Mouse (Mus musculus) neural tube, embryonic 14.5 days (tissue): ENCODE data around the gene Rsad2. TPM values are rescaled to one million over a fixed set of nuclear protein-coding genes. Genes with fewer than 3 reads are reported as not detected.
"Not testable (repeated sequence)": the region's sequence is repeated elsewhere in the genome, so short reads cannot be mapped to it uniquely, and the experiment has no call there.

Source experiments
- ATAC-seq: fragments of 200-750 bp; cut with Nextera tagmentation; 2 replicates; pipeline ENCODE4 v1.8.0; 2017; ENCODE audit warnings: low read depth, mild to moderate bottlenecking, moderate TSS enrichment, moderate library complexity
- H3K27ac ChIP-seq: fragments of 300-500 bp; sonication (generic); 2 replicates; pipeline ENCODE4 v1.5.1; 2014; ENCODE audit warnings: low read depth, mild to moderate bottlenecking, control low read depth, low read length, moderate library complexity, mixed read lengths
- H3K27me3 ChIP-seq: fragments of 300-500 bp; sonication (generic); 2 replicates; pipeline ENCODE4 v1.6.1; 2014; ENCODE audit warnings: low read length; ENCODE audit not compliant: control insufficient read depth, insufficient read depth
- H3K36me3 ChIP-seq: fragments of 300-500 bp; sonication (generic); 2 replicates; pipeline ENCODE4 v1.6.1; 2014; ENCODE audit warnings: low read length, mixed read lengths; ENCODE audit not compliant: control insufficient read depth, insufficient read depth
- H3K4me1 ChIP-seq: fragments of 300-500 bp; sonication (generic); 2 replicates; pipeline ENCODE4 v1.6.1; 2014; ENCODE audit warnings: low read length; ENCODE audit not compliant: control insufficient read depth, insufficient read depth
- H3K4me2 ChIP-seq: fragments of 300-500 bp; sonication (generic); 2 replicates; pipeline ENCODE4 v1.6.1; 2014; ENCODE audit warnings: mild to moderate bottlenecking, low read depth, low read length, control low read depth
- H3K4me3 ChIP-seq: fragments of 300-500 bp; sonication (generic); 2 replicates; pipeline ENCODE4 v1.5.1; 2014; ENCODE audit warnings: low read depth, low read length, control low read depth, mixed read lengths
- H3K9ac ChIP-seq: fragments of 300-500 bp; sonication (generic); replicated peaks from 2 replicates; pipeline ENCODE4 v1.6.1; 2014; ENCODE audit warnings: low read depth, mild to moderate bottlenecking, control low read depth, low read length, mixed read lengths
- H3K9me3 ChIP-seq: fragments of 300-500 bp; sonication (generic); 2 replicates; pipeline ENCODE4 v1.6.1; 2016; ENCODE audit warnings: low read length; ENCODE audit not compliant: control insufficient read depth
- WGBS: fragments of 180-500 bp; shearing (Covaris S2); extraction: QIAGEN DNeasy Blood & Tissue Kit; methylation state at CpG from one replicate; pipeline ENCODE4 v1.1.7; 2014; 5-methylcytosine and 5-hydroxymethylcytosine counted together
- polyA plus RNA-seq: library from polyadenylated mRNA; unstranded; fragments of >200 nt; fragmentation: Nextera tagmentation; extraction: Ambion mirVana; gene quantifications from 2 replicates; pipeline ENCODE4 v1.2.1, GENCODE M21; 2014

Gene Rsad2
- polyA plus RNA-seq, 1 experiment from 2014 or later = 0.21 TPM

DNA sequence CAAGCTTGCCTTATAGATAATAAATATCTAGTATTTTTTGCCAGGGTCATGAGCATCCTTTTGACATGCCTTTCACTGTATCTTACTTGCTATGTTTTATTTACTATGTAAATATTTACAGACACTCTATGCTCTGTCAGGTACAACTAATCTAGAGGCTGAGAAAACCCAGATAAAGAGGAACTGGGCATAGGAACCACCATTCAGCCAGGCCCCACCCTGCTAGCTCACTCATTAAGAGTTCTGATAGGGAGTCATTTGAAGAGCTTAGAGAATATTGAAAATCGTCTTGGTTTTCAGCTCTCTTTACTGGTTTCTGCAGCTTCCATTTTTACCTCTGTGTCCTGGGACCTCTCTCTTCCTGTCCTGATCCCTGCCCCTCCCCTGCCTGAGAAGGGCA is 5.1 kb downstream of the Rsad2 start:
- H3K4me3 ChIP-seq = no peak overlapping the region
- H3K27me3 ChIP-seq = no peaks in the 10 kb centered on the region
- no peaks in the 10 kb centered on the region for H3K4me1 ChIP-seq
- H3K9ac ChIP-seq = no peak overlapping the region
- 64% methylated on average over 1 of the region's 1 CpGs for WGBS
- no peak overlapping the region for H3K4me2 ChIP-seq
- no peak for ATAC-seq
- H3K9me3 ChIP-seq = no peaks in the 10 kb centered on the region
- H3K27ac ChIP-seq = no peak overlapping the region
- no peaks in the 10 kb centered on the region for H3K36me3 ChIP-seq

DNA sequence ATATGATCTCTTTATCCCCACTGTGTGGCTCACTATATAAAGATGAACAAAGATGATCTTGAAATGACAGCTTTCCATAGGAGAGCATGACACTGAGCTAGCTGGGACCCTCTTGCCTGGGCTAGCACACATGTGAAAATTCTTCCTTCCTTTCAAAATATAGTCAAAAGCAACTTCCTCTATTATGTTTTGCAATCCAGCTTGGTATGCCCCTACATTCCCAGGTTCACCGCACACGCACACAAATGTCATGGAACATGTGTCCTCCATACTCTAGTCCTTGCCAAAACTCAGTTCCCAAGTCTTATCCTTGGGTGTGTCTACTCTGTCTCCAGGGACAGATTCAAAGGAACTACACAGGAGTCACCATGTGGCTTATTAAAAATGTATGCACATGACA is 6.8 kb downstream of the Rsad2 start:
- Histone ChIP-seq H3K36me3 (no peaks in the 10 kb centered on the region), H3K4me2 (no peak overlapping the region), H3K9ac (no peak overlapping the region), H3K9me3 (no peaks in the 10 kb centered on the region), H3K4me1 (no peaks in the 10 kb centered on the region), H3K27ac (no peak overlapping the region), H3K27me3 (no peaks in the 10 kb centered on the region), H3K4me3 (no peak overlapping the region)
- no peak for ATAC-seq
- WGBS = 95% methylated on average over 2 of the region's 2 CpGs

DNA sequence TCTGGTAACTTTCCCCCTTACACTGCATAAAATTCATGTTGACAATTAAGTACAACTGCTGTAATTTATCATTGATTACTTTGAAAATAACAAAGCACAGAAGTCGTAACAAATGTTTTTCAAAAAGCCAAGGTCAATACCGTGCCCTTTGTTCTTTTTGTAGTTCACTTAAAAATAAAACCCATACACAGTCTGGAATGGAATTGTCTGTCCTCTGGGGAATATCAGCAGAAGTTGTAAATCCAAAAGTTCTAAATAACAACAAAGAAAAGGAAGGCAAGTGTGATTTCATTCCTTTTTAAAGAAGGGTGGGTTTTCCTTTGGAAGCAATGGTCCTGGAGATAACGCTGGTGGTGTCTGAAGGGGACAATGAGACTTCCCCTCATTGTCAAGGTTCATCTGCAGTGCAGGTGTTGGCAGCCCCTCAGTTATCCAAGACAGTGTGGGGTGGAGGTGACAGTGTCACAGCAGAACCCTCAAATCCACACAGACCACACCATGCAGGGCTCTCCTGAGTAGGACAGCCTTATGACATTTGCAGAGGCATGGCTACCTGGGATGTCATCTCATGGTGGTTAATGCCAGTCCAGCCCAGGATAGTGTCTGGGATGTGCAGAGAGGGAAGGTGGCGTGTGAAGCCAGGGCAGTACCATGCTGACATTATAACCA is 9.7 kb downstream of the Rsad2 start:
- Histone ChIP-seq H3K36me3 (no peaks in the 10 kb centered on the region), H3K9me3 (no peaks in the 10 kb centered on the region), H3K27ac (no peak overlapping the region), H3K4me1 (no peaks in the 10 kb centered on the region), H3K4me3 (no peak overlapping the region), H3K9ac (no peak overlapping the region), H3K27me3 (no peaks in the 10 kb centered on the region), H3K4me2 (no peak overlapping the region)
- no peak for ATAC-seq
- WGBS = 87% methylated on average over 4 of the region's 4 CpGs

DNA sequence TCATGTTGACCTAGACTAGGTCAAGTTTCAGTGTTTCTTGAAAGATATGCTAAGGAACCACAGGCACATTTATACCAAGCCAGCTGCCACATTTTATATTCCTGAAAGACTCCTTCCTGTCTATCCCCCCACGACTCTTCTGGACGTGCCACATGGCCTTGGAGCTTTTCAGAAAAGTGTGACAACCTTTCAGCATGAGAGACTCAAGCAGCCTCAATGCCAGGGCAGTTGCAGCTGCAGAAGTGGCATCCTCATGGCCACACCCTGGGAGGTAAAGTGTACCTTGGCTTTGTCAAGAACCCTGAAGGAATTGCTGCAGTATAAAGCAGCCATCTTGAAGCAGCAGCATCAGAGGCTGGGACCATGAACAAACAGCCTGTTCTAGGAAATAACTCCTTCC is 11.7 kb downstream of the Rsad2 start:
- Histone ChIP-seq H3K9me3 (no peaks in the 10 kb centered on the region), H3K36me3 (no peaks in the 10 kb centered on the region), H3K4me1 (no peaks in the 10 kb centered on the region), H3K4me2 (no peak overlapping the region), H3K4me3 (no peak overlapping the region), H3K27me3 (no peaks in the 10 kb centered on the region), H3K27ac (no peak overlapping the region), H3K9ac (no peak overlapping the region)
- 92% methylated on average over 2 of the region's 2 CpGs for WGBS
- no peak for ATAC-seq

DNA sequence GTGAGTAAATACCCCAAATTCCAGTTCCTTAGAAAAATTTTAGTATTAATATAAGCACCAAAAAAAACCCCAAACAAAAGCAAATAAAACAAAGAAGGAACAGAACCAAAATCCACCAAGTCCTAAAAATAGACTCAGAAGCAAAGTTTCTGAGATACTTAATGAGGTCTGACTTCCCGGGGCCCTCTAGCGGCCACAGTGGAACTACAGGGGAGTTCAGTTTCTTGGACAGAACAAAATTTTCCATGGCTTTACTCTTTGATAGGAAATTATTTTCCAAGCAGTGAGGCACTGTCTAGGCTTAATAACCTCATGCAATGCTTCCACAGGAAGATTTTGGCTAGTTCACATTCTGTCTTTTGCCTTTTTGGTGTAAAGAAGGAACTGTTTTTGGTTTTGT is 12.2 kb downstream of the Rsad2 start:
- no peak overlapping the region for H3K9ac ChIP-seq
- no peaks in the 10 kb centered on the region for H3K4me1 ChIP-seq
- H3K4me3 ChIP-seq = no peak overlapping the region
- 0% methylated on average over 2 of the region's 2 CpGs for WGBS
- no peaks in the 10 kb centered on the region for H3K27me3 ChIP-seq
- H3K27ac ChIP-seq = no peak overlapping the region
- H3K9me3 ChIP-seq = no peaks in the 10 kb centered on the region
- no peak overlapping the region for H3K4me2 ChIP-seq
- H3K36me3 ChIP-seq = no peaks in the 10 kb centered on the region
- no peak for ATAC-seq

GRCm38 (mm10) chr12:26439366-26439765 is 16.9 kb downstream of the Rsad2 start:
- Histone ChIP-seq H3K9ac (no peak overlapping the region), H3K9me3 (no peaks in the 10 kb centered on the region), H3K36me3 (no peaks in the 10 kb centered on the region), H3K27me3 (no peaks in the 10 kb centered on the region), H3K4me2 (no peak overlapping the region), H3K4me1 (no peaks in the 10 kb centered on the region), H3K27ac (no peak overlapping the region), H3K4me3 (no peak overlapping the region)
- 69% methylated on average over 3 of the region's 3 CpGs for WGBS
- ATAC-seq = no peak

DNA sequence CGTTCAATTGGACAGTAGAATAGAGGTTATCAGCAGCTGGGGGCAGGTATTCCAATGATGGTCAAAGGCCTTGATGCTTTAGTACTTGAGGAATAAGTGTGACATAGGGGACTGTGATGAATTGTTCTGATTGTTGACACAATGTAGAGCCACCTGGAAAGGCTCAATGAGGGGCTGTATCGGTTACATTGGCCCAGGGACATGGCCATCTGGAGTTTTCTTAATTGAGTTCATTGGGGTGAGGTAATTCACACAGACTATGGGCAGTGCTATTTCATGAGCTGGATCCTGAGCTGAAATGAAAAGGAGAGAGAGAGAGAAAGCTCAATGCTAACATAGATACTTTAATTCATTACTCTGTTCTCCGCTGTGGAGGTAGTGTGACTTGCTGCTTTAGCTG is 18.3 kb downstream of the Rsad2 start:
- Histone ChIP-seq H3K27ac (no peak overlapping the region), H3K9ac (no peak overlapping the region), H3K4me3 (no peak overlapping the region), H3K9me3 (no peaks in the 10 kb centered on the region), H3K36me3 (no peaks in the 10 kb centered on the region), H3K4me2 (no peak overlapping the region), H3K27me3 (no peaks in the 10 kb centered on the region), H3K4me1 (no peaks in the 10 kb centered on the region)
- 70% methylated on average over 3 of the region's 3 CpGs for WGBS
- no peak for ATAC-seq

DNA sequence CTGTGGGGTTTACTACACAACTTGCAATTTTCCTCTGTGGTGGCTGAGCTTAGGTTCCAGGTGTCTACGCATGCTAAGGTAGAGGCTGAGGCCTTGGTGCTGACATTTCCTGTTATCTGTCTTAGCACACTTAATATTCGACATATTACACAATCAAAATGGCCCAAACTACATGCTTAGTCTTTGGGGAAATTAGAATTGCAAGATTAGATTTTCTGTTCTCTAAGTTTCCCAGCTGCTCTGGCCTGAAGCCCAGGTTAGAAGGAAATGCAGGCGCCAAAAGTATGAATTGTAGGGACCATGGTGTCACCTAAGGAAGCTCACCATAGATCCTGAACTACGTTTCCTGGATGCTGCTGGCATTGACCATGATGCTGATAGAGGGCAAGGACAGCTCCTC is 19.9 kb downstream of the Rsad2 start:
- ATAC-seq = no peak
- no peak overlapping the region for H3K9ac ChIP-seq
- H3K4me2 ChIP-seq = no peak overlapping the region
- H3K4me1 ChIP-seq = no peaks in the 10 kb centered on the region
- H3K27me3 ChIP-seq = no peaks in the 10 kb centered on the region
- no peaks in the 10 kb centered on the region for H3K36me3 ChIP-seq
- WGBS = 89% methylated on average over 4 of the region's 4 CpGs
- H3K4me3 ChIP-seq = no peak overlapping the region
- H3K27ac ChIP-seq = no peak overlapping the region
- no peaks in the 10 kb centered on the region for H3K9me3 ChIP-seq

DNA sequence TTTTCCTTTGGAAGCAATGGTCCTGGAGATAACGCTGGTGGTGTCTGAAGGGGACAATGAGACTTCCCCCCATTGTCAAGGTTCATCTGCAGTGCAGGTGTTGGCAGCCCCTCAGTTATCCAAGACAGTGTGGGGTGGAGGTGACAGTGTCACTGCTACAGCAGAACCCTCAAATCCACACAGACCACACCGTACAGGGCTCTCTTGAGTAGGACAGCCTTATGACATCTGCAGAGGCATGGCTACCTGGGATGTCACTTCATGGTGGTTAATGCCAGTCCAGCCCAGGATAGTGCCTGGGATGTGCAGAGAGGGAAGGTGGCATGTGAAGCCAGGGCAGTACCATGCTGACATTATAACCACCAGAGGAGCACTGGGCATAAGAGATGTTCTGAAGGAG is 27.5 kb downstream of the Rsad2 start:
- H3K4me2 ChIP-seq, H3K27ac ChIP-seq, H3K27me3 ChIP-seq, H3K9me3 ChIP-seq, ATAC-seq, H3K36me3 ChIP-seq, H3K4me3 ChIP-seq, H3K4me1 ChIP-seq, H3K9ac ChIP-seq: not testable (repeated sequence)
- 77% methylated on average over 2 of the region's 2 CpGs for WGBS
